In the genomic region with DNA sequence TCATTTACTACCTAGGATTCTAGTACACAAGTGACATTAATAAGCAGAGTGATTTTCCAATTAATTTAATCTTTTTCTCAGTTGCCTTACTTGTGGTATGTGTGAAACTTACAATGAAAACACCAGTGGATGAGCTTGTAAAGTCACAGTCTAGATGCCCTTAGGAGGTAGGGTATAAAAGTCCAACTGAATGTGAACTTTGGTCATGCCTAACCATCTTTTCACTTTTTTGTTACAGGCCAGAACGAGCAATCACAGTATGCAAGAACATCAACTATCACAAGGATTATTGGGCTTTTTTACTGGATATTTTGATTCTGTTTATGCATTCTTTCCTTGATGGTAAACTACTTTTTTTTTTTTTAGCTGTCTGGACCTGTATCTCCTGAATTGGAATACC, we compare ENCODE assay signal across 28 mouse cellular contexts.
"Had no signal": no experiment of that assay in that cellular context is flagged by ENCODE, and none has a peak within 500 bp of the region (broad histone marks: within the 10 kb centered on the region; RNA-seq: fewer than 3 reads in every experiment).

No protein-coding gene starts in this region.

- H3K27me3 ChIP-seq: embryonic facial prominence, embryonic 12.5 days; embryonic facial prominence, embryonic 13.5 days; embryonic facial prominence, embryonic 15.5 days; forebrain, embryonic 12.5 days; forebrain, embryonic 13.5 days; forebrain, embryonic 15.5 days had no signal

- H3K4me2 ChIP-seq: embryonic facial prominence, embryonic 12.5 days; embryonic facial prominence, embryonic 13.5 days; embryonic facial prominence, embryonic 15.5 days; forebrain, embryonic 12.5 days; forebrain, embryonic 13.5 days; forebrain, embryonic 15.5 days had no signal

- H3K9ac ChIP-seq: embryonic facial prominence, embryonic 12.5 days; embryonic facial prominence, embryonic 13.5 days; embryonic facial prominence, embryonic 15.5 days; forebrain, embryonic 12.5 days; forebrain, embryonic 13.5 days; forebrain, embryonic 15.5 days; forebrain, postnatal 0 days had no signal

- DNase-seq: cerebellum, adult 2 months; cerebellum, adult 8-10 months; cerebellum, adult 9-10 months; cerebellum, adult 9-11 months; cerebellum, postnatal 10 days; cerebellum, postnatal 14 days; cerebellum, postnatal 25 days; cerebellum, postnatal 36 days; embryo, embryonic 11 days; forebrain, postnatal 0 days; gastrocnemius, adult 2 months; gastrocnemius, postnatal 10 days; gastrocnemius, postnatal 14 days; gastrocnemius, postnatal 25 days; gastrocnemius, postnatal 36 days; heart, adult 11 months; heart, adult 18-20 months had no signal

- H3K4me3 ChIP-seq: embryonic facial prominence, embryonic 10.5 days; embryonic facial prominence, embryonic 12.5 days; embryonic facial prominence, embryonic 13.5 days; embryonic facial prominence, embryonic 15.5 days; erythroblast, embryonic 14.5 days; forebrain, embryonic 10.5 days; forebrain, embryonic 12.5 days; forebrain, embryonic 13.5 days; forebrain, embryonic 15.5 days; gastrocnemius, adult 2 months had no signal

- ATAC-seq: forebrain, embryonic 13.5 days; forebrain, embryonic 14.5 days; forebrain, embryonic 15.5 days; forebrain, embryonic 16.5 days; forebrain, postnatal 0 days had no signal

- H3K9me3 ChIP-seq: embryonic facial prominence, embryonic 10.5 days; embryonic facial prominence, embryonic 12.5 days; embryonic facial prominence, embryonic 13.5 days; embryonic facial prominence, embryonic 15.5 days; forebrain, embryonic 10.5 days; forebrain, embryonic 12.5 days; forebrain, embryonic 13.5 days; forebrain, embryonic 15.5 days had no signal

- H3K4me1 ChIP-seq: embryonic facial prominence, embryonic 10.5 days; embryonic facial prominence, embryonic 12.5 days; embryonic facial prominence, embryonic 13.5 days; embryonic facial prominence, embryonic 15.5 days; forebrain, embryonic 10.5 days; forebrain, embryonic 12.5 days; forebrain, embryonic 13.5 days; forebrain, embryonic 15.5 days had no signal

- H3K27ac ChIP-seq: embryonic facial prominence, embryonic 10.5 days; embryonic facial prominence, embryonic 12.5 days; embryonic facial prominence, embryonic 13.5 days; embryonic facial prominence, embryonic 15.5 days; forebrain, embryonic 10.5 days; forebrain, embryonic 12.5 days; forebrain, embryonic 13.5 days; forebrain, embryonic 15.5 days; gastrocnemius, adult 2 months had no signal

- H3K36me3 ChIP-seq: embryonic facial prominence, embryonic 10.5 days; embryonic facial prominence, embryonic 12.5 days; embryonic facial prominence, embryonic 13.5 days; embryonic facial prominence, embryonic 15.5 days; forebrain, embryonic 10.5 days; forebrain, embryonic 12.5 days; forebrain, embryonic 15.5 days had no signal
